8 mouse cellular contexts compared by ENCODE assay signal in the genomic region with DNA sequence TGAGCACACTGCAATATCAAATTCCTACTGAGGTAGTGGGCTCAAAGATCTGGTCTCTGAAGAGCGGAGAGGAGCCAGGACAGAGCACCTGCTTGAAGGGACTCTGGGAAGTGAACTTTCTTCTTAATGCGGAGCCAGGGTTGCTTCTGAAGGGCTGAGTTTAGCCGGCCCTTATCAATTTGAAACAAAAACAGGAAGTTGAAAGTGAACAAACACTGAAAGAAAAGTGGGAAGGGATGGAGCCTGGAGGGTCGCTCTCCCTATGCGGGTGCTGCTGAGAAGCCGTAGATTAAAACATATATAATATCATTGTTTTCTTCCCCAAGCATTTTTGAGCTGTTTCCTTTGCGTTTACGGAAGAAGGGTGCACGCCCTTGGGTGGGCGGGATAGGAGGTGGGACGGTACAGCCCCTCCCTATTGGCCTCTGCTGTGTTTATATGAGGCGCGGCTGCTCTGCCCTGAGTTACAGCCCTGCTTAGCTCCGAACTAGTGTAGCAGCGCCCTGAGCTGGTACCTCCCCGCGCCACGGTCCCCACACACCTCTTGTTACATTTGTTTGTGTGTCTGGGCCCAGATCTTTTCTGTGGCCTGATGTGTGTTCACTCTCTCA. TPM values are rescaled to one million over a fixed set of nuclear protein-coding genes. Genes with fewer than 3 reads are reported as not detected.
DNase-seq lines count a peak whose midpoint lies in the region; ATAC-seq and TF ChIP-seq lines count a peak whose summit lies in the region.

Gene Fmo5 (plus strand): TSS at position 414 of the 611 bp plus-strand sequence.

- peak within 1 kb of the TSS; percentile 53 for H3K4me2 ChIP-seq in lung, postnatal 0 days (replicated peaks; ENCODE audit: low read depth, low read length)

- peaks cover 7% of the 10 kb centered on the region for H3K27me3 ChIP-seq in embryonic facial prominence, embryonic 10.5 days (replicated peaks; ENCODE audit: low read depth, poor library complexity, severe bottlenecking)
- H3K27me3 ChIP-seq in lung, postnatal 0 days (replicated peaks; ENCODE audit: insufficient read depth, low read length): no peaks in the 10 kb centered on the region

- no peaks in the 10 kb centered on the region for H3K9me3 ChIP-seq in embryonic facial prominence, embryonic 10.5 days
- H3K9me3 ChIP-seq in lung, postnatal 0 days (ENCODE audit: low read length): no peaks in the 10 kb centered on the region

- H3K4me1 ChIP-seq in embryonic facial prominence, embryonic 10.5 days: peaks cover 13% of the 10 kb centered on the region
- peaks cover 7% of the 10 kb centered on the region; the same call in 1 of the 2 replicates for H3K4me1 ChIP-seq in lung, postnatal 0 days (ENCODE audit: insufficient read depth, low read depth, low read length)

- peak; percentile 67 for DNase-seq in R1 (ENCODE audit: low read depth, low spot score)
- DNase-seq in embryonic facial prominence, embryonic 10.5 days (ENCODE audit: low spot score): peak; percentile 52
- peak; percentile 81 to 85 for DNase-seq in heart, adult 9 months (ENCODE audit: low spot score in 2 of 2)
- DNase-seq in kidney, adult 8-10 months: peak; percentile 71 to 84
- peak; percentile 86 for DNase-seq in lung, postnatal 0 days (ENCODE audit: low spot score)
- peak; percentile 67 for DNase-seq in ovary, adult 18-20 months (ENCODE audit: low spot score)
- peak; percentile 85 for DNase-seq in urinary bladder, adult 2 months (ENCODE audit: low spot score)
- no peak for DNase-seq in left cerebral cortex, adult 11 months (ENCODE audit: low spot score)

- 0 out of 2 replicates have a peak, but pooled peaks have one; percentile 30 for TF ChIP-seq EP300 in lung, postnatal 0 days (IDR thresholded peaks at IDR 0.05)

- WGBS in embryonic facial prominence, embryonic 10.5 days: 3% methylated on average over 18 of the region's 18 CpGs
- 1% methylated on average over 18 of the region's 18 CpGs for WGBS in lung, postnatal 0 days

- ATAC-seq in lung, postnatal 0 days: peak; percentile 99

- H3K4me3 ChIP-seq in embryonic facial prominence, embryonic 10.5 days: peak within 1 kb of the TSS; percentile 58
- peak within 1 kb of the TSS; percentile 43 for H3K4me3 ChIP-seq in lung, postnatal 0 days (ENCODE audit: low read depth, low read length)

- H3K27ac ChIP-seq in embryonic facial prominence, embryonic 10.5 days (replicated peaks): no peak within 1 kb of the TSS
- H3K27ac ChIP-seq in lung, postnatal 0 days (ENCODE audit: low read length): peak within 1 kb of the TSS; percentile 60

- H3K9ac ChIP-seq in lung, postnatal 0 days (replicated peaks; ENCODE audit: low read depth): peak within 1 kb of the TSS; percentile 48

- H3K36me3 ChIP-seq in embryonic facial prominence, embryonic 10.5 days (replicated peaks): no peaks in the 10 kb centered on the region
- no peaks in the 10 kb centered on the region for H3K36me3 ChIP-seq in lung, postnatal 0 days (ENCODE audit: insufficient read depth, low read length)

- TF ChIP-seq CTCF in lung, postnatal 0 days (IDR thresholded peaks at IDR 0.05): no peak

RNA-seq across cellular contexts. Expression of gene Fmo5, which starts in this region (rescaled TPM):
- 0.48 and 0.62 TPM in 2 replicates for polyA plus RNA-seq in embryonic facial prominence, embryonic 10.5 days (2016; fragmentation: Nextera tagmentation; extraction: Ambion mirVana)
- polyA plus RNA-seq in lung, postnatal 0 days (2015; fragmentation: Nextera tagmentation; extraction: Ambion mirVana): 6.1 and 6.5 TPM in 2 replicates
- 1,034 and 1,245 TPM in 2 replicates for polyA plus RNA-seq in urinary bladder, adult 2 months (2012; rRNA removed)

Comparison
In these comparisons a context has a peak if more than half of its experiments do, and no peak if none do; other contexts are left out.
1. RNA of gene Fmo5 (polyA plus RNA-seq): 1,034 to 1,245 TPM in urinary bladder, adult 2 months; 6.1 to 6.5 TPM in lung, postnatal 0 days and 0.48 to 0.62 TPM in embryonic facial prominence, embryonic 10.5 days; every median in the first group is over 100 times any median in the second.
2. Peak in DNase-seq and H3K4me3 ChIP-seq in embryonic facial prominence, embryonic 10.5 days; RNA of the gene not detected or under 1 TPM.